ENCODE assay signal across 23 mouse cellular contexts in genomic region chr13:34624414-34624813, GRCm38 (mm10). TPM values are rescaled to one million over a fixed set of nuclear protein-coding genes. Genes with fewer than 3 reads are reported as not detected.
DNase-seq lines count a peak whose midpoint lies in the region; ATAC-seq and TF ChIP-seq lines count a peak whose summit lies in the region.
"Had no signal": no experiment of that assay in that cellular context is flagged by ENCODE, and none has a peak within 500 bp of the region (broad histone marks: within the 10 kb centered on the region; RNA-seq: fewer than 3 reads in every experiment).

No protein-coding gene starts in this region.

- H3K4me3 ChIP-seq in forebrain, postnatal 0 days (ENCODE audit: low read depth, low read length) = no peak overlapping the region
- no peak overlapping the region for H3K4me3 ChIP-seq in forebrain, embryonic 14.5 days (ENCODE audit: low read depth, low read length)
- no peak overlapping the region for H3K4me3 ChIP-seq in midbrain, embryonic 11.5 days (ENCODE audit: low read depth, low read length)
- H3K4me3 ChIP-seq in midbrain, embryonic 15.5 days = no peak overlapping the region

- H3K9me3 ChIP-seq in forebrain, postnatal 0 days (ENCODE audit: low read length) = no peaks in the 10 kb centered on the region
- H3K9me3 ChIP-seq in forebrain, embryonic 14.5 days (replicated peaks; ENCODE audit: control insufficient read depth, low read length) = no peaks in the 10 kb centered on the region
- no peaks in the 10 kb centered on the region for H3K9me3 ChIP-seq in midbrain, embryonic 11.5 days (ENCODE audit: control insufficient read depth, low read length)
- no peaks in the 10 kb centered on the region for H3K9me3 ChIP-seq in midbrain, embryonic 15.5 days
- H3K9me3 ChIP-seq: G1E had no signal

- DNase-seq in forebrain, postnatal 0 days = no peak
- no peak for DNase-seq in forebrain, embryonic 14.5 days (ENCODE audit: low spot score)
- DNase-seq in midbrain, embryonic 11.5 days (ENCODE audit: low spot score, missing footprints) = peak; percentile 56
- DNase-seq in brain, adult 2 months (ENCODE audit: low read depth, low spot score) = peak; percentile 18
- DNase-seq in gastrocnemius, postnatal 14 days = no peak
- DNase-seq: adrenal gland, adult 2 months; adrenal gland, adult 8-10 months; adrenal gland, postnatal 10 days; adrenal gland, postnatal 14 days; adrenal gland, postnatal 25 days; adrenal gland, postnatal 36 days; B cell, adult 2 months; cerebellum, adult 11 months; cerebellum, adult 11-12 months; cerebellum, adult 18-20 months; cerebellum, adult 2 months had no signal

- H3K9ac ChIP-seq in forebrain, postnatal 0 days = no peak overlapping the region
- no peak overlapping the region for H3K9ac ChIP-seq in forebrain, embryonic 14.5 days (ENCODE audit: low read length)
- no peak overlapping the region for H3K9ac ChIP-seq in midbrain, embryonic 11.5 days (ENCODE audit: low read length)
- no peak overlapping the region for H3K9ac ChIP-seq in midbrain, embryonic 15.5 days

- no peaks in the 10 kb centered on the region for H3K4me1 ChIP-seq in forebrain, postnatal 0 days (ENCODE audit: insufficient read depth)
- no peaks in the 10 kb centered on the region for H3K4me1 ChIP-seq in forebrain, embryonic 14.5 days (ENCODE audit: control insufficient read depth, insufficient read depth, low read length)
- no peaks in the 10 kb centered on the region for H3K4me1 ChIP-seq in midbrain, embryonic 11.5 days (ENCODE audit: control insufficient read depth, insufficient read depth, low read length)
- no peaks in the 10 kb centered on the region for H3K4me1 ChIP-seq in midbrain, embryonic 15.5 days

- no peaks in the 10 kb centered on the region for H3K36me3 ChIP-seq in forebrain, postnatal 0 days (ENCODE audit: insufficient read depth)
- H3K36me3 ChIP-seq in forebrain, embryonic 14.5 days (ENCODE audit: control insufficient read depth, insufficient read depth, low read length) = no peaks in the 10 kb centered on the region
- H3K36me3 ChIP-seq in midbrain, embryonic 11.5 days (ENCODE audit: control insufficient read depth, insufficient read depth, low read length) = no peaks in the 10 kb centered on the region
- no peaks in the 10 kb centered on the region for H3K36me3 ChIP-seq in midbrain, embryonic 15.5 days (replicated peaks)
- H3K36me3 ChIP-seq: G1E had no signal

- no peak overlapping the region for H3K4me2 ChIP-seq in forebrain, postnatal 0 days (ENCODE audit: low read depth)
- no peak overlapping the region for H3K4me2 ChIP-seq in forebrain, embryonic 14.5 days (ENCODE audit: low read length)
- H3K4me2 ChIP-seq in midbrain, embryonic 11.5 days = no peak overlapping the region
- H3K4me2 ChIP-seq in midbrain, embryonic 15.5 days = no peak overlapping the region

- peak; percentile 73; the same call in 1 of the 2 replicates for ATAC-seq in forebrain, postnatal 0 days
- no peak for ATAC-seq in forebrain, embryonic 14.5 days
- ATAC-seq in midbrain, embryonic 11.5 days (ENCODE audit: low FRiP score) = no peak
- ATAC-seq in midbrain, embryonic 15.5 days (replicated peaks) = no peak
- ATAC-seq: activated CD4-positive, CD25-positive, alpha-beta regulatory T cell, adult 4 months; CD4-positive, CD25-positive, alpha-beta regulatory T cell, adult 4 months; Patski had no signal

- intact Hi-C loops in gastrocnemius, postnatal 14 days (cut with DNase I; ENCODE audit: low total_unique reads) = no loop called here

- H3K27ac ChIP-seq in forebrain, postnatal 0 days (ENCODE audit: low read depth, low read length) = no peak overlapping the region
- no peak overlapping the region for H3K27ac ChIP-seq in forebrain, embryonic 14.5 days (ENCODE audit: low read depth, low read length)
- H3K27ac ChIP-seq in midbrain, embryonic 11.5 days (ENCODE audit: low read depth, low read length) = no peak overlapping the region
- no peak overlapping the region for H3K27ac ChIP-seq in midbrain, embryonic 15.5 days

- TF ChIP-seq CTCF in forebrain, postnatal 0 days (IDR thresholded peaks at IDR 0.05; ENCODE audit: low read depth) = no peak

- 71% methylated on average over 2 of the region's 2 CpGs for WGBS in forebrain, postnatal 0 days
- 87% methylated on average over 2 of the region's 2 CpGs for WGBS in forebrain, embryonic 14.5 days
- WGBS in midbrain, embryonic 11.5 days = 87% methylated on average over 2 of the region's 2 CpGs
- 82% methylated on average over 2 of the region's 2 CpGs for WGBS in midbrain, embryonic 15.5 days

- H3K27me3 ChIP-seq in forebrain, postnatal 0 days (ENCODE audit: insufficient read depth, low read length) = no peaks in the 10 kb centered on the region
- H3K27me3 ChIP-seq in forebrain, embryonic 14.5 days (replicated peaks; ENCODE audit: control insufficient read depth, insufficient read depth, low read length) = no peaks in the 10 kb centered on the region
- no peaks in the 10 kb centered on the region for H3K27me3 ChIP-seq in midbrain, embryonic 11.5 days (ENCODE audit: control insufficient read depth, insufficient read depth, low read length)
- no peaks in the 10 kb centered on the region for H3K27me3 ChIP-seq in midbrain, embryonic 15.5 days (replicated peaks)
- H3K27me3 ChIP-seq: CH12.LX, Patski had no signal

RNA-seq across cellular contexts. Expression of gene Pxdc1, which starts 28.9 kb away (rescaled TPM):
- total RNA-seq in forebrain, postnatal 0 days (2014; rRNA removed) = 6.7 and 10.6 TPM in 2 replicates
- 5.3 and 6.3 TPM in 2 replicates for polyA plus RNA-seq in forebrain, postnatal 0 days (2015; fragmentation: Nextera tagmentation; extraction: Ambion mirVana)
- polyA plus RNA-seq in forebrain, embryonic 14.5 days (2014; fragmentation: Nextera tagmentation; extraction: Ambion mirVana) = 5.1 and 6.7 TPM in 2 replicates
- polyA plus RNA-seq in midbrain, embryonic 11.5 days (2014; fragmentation: Nextera tagmentation; extraction: Ambion mirVana) = 7.0 and 7.4 TPM in 2 replicates
- 8.4 and 9.8 TPM in 2 replicates for polyA plus RNA-seq in midbrain, embryonic 15.5 days (2015; fragmentation: Nextera tagmentation; extraction: Ambion mirVana)
- 1 to 10 TPM; 5.9 to 6.4 TPM for total RNA-seq in gastrocnemius, postnatal 14 days (2021)
- total RNA-seq: CH12.LX, MEL had no signal
- polyA plus RNA-seq: G1E had no signal

Comparison
In these comparisons a context has a peak if more than half of its experiments do, and no peak if none do; other contexts are left out.
1. DNase-seq: peak in midbrain, embryonic 11.5 days (single experiment) and brain, adult 2 months (single experiment); none in forebrain, postnatal 0 days (single experiment), forebrain, embryonic 14.5 days (single experiment) and gastrocnemius, postnatal 14 days (single experiment).